Mouse (Mus musculus) heart, adult 2 months (tissue): ENCODE data around the gene Pde8b.

Source experiments
- CTCF ChIP-seq: fragments of 200-600 bp; IDR thresholded peaks from 2 replicates; pipeline ENCODE4 v1.8.1; 2022; ENCODE audit warnings: antibody characterized with exemption, mild to moderate bottlenecking, moderate library complexity
- EP300 ChIP-seq: fragments of 200-500 bp; IDR thresholded peaks from 2 replicates; pipeline ENCODE4 v1.6.1; 2011; ENCODE audit warnings: low read depth, low read length, control low read depth; ENCODE audit not compliant: insufficient read depth

DNA sequence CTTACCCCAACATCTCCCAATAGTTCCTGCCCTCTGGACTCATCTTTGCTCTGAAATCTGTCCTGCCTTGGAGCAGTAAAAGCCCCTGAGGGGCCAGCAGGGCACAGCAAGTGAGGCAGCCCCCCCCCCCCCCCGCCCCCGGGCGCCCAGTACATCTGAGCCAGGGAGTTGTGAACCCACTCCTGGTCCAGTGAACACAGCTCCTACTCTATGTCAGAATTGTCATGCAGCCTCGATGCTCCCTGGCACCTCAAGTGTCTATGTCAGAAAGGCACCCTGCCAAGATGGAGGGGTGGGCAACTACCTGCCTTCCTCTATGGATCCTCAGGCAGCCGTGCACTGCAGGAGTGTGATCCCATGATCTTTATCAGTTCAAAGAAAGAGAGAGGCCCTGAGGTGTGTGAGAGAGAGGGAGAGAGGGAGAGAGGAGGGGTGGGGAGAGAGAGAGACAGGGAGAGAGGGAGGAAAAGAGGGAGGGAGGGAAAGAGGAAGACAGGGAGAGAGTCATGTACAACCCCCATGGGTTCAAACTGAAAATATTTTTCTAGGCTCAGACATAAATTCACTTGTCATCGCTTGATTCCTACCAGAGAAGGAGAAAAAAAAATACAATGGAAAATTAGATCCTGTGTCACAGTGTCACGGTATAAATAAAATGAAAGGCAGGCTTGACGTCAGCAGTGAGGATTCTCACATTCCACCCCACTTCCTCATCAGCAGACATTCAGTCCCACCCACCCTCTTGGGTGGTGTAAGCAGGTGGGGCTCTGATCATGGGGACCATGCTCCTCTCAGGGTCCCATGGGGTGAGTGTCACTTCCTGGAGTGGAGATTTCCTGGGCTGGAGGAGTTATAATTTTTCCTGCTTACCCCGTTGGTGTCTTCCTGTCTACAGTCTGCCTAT, 11.0 kb upstream of the Pde8b start:
- no peak for TF ChIP-seq CTCF
- no peak for TF ChIP-seq EP300
